Mouse (Mus musculus): ENCODE results near the gene Nipbl. TPM values are rescaled to one million over a fixed set of nuclear protein-coding genes. Genes with fewer than 3 reads are reported as not detected.

The Nipbl gene
- polyA plus RNA-seq, 1 experiment from 2014 or later: 5.7 TPM

DNA sequence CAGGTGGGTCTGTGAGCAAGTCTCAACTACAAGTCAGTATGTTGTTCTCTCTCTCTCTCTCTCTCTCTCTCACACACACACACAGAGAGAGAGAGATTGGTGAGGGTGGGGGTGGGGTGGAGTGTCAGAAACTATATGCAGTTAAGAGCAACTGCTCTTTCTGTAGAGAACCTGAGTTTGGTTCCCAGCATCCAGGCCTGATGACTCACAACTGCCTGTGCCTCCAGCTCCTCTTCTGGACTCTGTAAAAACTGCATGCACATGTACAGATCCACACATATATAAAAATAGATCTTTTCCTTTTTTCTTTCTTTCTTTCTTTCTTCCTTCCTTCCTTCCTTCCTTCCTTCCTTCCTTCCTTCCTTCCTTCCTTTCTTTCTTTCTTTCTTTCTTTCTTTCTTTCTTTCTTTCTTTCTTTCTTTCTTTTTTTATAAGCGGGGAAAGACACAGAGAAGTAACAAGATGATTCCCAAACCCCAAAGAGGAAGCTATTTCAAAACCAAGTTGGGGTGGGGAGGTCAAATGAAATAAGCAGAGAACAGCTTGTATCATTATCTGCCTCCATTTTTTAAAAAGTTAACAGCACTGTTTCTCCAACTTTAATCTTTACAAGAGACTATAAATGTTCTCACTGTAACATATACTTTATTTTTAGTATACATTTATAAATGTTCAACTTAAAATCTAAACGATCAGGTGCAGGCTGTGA is 10.9 kb downstream of the Nipbl start:
- peaks cover 9% of the 10 kb centered on the region for H3K4me1 ChIP-seq (ENCODE audit: insufficient read depth)
- no peaks in the 10 kb centered on the region for H3K27me3 ChIP-seq (ENCODE audit: insufficient read depth, low read length)
- H3K4me3 ChIP-seq (ENCODE audit: low read depth, low read length): no peak overlapping the region
- ATAC-seq (no peak), DNase-seq (no peak)
- no peaks in the 10 kb centered on the region for H3K36me3 ChIP-seq (replicated peaks; ENCODE audit: insufficient read depth, low read length)
- H3K4me2 ChIP-seq (ENCODE audit: low read depth, low read length): no peak overlapping the region
- WGBS (ENCODE audit: insufficient replicate concordance): 55% methylated on average over 2 of the region's 2 CpGs
- no peak overlapping the region for H3K9ac ChIP-seq (replicated peaks)
- no peak overlapping the region for H3K27ac ChIP-seq (ENCODE audit: low read depth)
- TF ChIP-seq EP300 (IDR thresholded peaks at IDR 0.05; ENCODE audit: low read depth) (no peak), CTCF (IDR thresholded peaks at IDR 0.05; ENCODE audit: low read depth) (0 out of 2 replicates have a peak, but pooled peaks have one; percentile 11)
- H3K9me3 ChIP-seq (ENCODE audit: low read length): no peaks in the 10 kb centered on the region

DNA sequence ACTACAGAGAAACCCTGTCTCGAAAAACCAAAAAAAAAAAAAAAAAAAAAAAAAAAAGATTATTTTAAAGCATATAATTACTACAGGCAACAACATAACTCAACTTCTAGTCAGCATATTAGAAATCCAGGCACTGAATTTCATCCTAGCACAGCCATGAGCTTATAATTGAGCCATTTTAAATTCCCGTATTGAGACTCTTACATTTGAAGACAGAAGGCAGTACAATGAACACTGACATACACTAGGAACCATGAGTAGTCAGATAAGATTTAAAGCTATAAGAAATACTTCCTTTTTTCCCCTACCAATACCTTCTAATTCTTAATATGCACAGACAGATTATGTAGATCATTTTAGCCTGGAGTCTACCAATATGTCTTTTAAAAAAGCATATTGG is 11.7 kb downstream of the Nipbl start:
- 76% methylated on average over 2 of the region's 2 CpGs for WGBS (ENCODE audit: insufficient replicate concordance)
- DNase-seq (no peak), ATAC-seq (no peak)
- Histone ChIP-seq H3K4me3 (ENCODE audit: low read depth, low read length) (no peak overlapping the region), H3K9ac (replicated peaks) (no peak overlapping the region), H3K36me3 (replicated peaks; ENCODE audit: insufficient read depth, low read length) (no peaks in the 10 kb centered on the region), H3K27ac (ENCODE audit: low read depth) (no peak overlapping the region), H3K4me2 (ENCODE audit: low read depth, low read length) (no peak overlapping the region), H3K4me1 (ENCODE audit: insufficient read depth) (peaks cover 9% of the 10 kb centered on the region), H3K27me3 (ENCODE audit: insufficient read depth, low read length) (no peaks in the 10 kb centered on the region), H3K9me3 (ENCODE audit: low read length) (no peaks in the 10 kb centered on the region)
- TF ChIP-seq EP300 (IDR thresholded peaks at IDR 0.05; ENCODE audit: low read depth) (no peak), CTCF (IDR thresholded peaks at IDR 0.05; ENCODE audit: low read depth) (no peak)

DNA sequence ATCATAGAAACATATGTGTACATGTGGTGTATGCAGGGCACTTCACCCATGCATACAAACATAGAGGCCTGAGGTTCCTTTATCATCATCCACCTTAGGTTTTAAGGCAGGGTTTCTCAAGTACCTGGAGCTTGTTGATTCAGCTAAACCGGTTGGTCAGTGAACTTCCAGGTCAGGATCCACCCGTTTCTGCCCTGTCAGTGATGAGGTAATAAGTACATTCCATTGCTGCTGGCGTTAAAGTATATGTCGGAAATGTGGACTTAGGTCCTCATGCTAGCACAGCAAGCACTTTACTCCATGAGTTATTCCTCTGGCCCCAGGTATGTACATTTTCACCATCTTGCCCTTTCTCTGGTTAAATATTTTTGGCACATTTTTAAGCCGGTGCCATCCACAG is 14.8 kb downstream of the Nipbl start:
- DNase-seq (no peak), ATAC-seq (peak; percentile 78)
- no peak overlapping the region for H3K27ac ChIP-seq (ENCODE audit: low read depth)
- H3K27me3 ChIP-seq (ENCODE audit: insufficient read depth, low read length): no peaks in the 10 kb centered on the region
- no peak overlapping the region for H3K9ac ChIP-seq (replicated peaks)
- no peak overlapping the region for H3K4me3 ChIP-seq (ENCODE audit: low read depth, low read length)
- 69% methylated on average over 5 of the region's 5 CpGs for WGBS (ENCODE audit: insufficient replicate concordance)
- H3K4me1 ChIP-seq (ENCODE audit: insufficient read depth): peaks cover 9% of the 10 kb centered on the region
- TF ChIP-seq EP300 (IDR thresholded peaks at IDR 0.05; ENCODE audit: low read depth): 0 out of 2 replicates have a peak, but pooled peaks have one; percentile 10
- no peak for TF ChIP-seq CTCF (IDR thresholded peaks at IDR 0.05; ENCODE audit: low read depth)
- H3K4me2 ChIP-seq (ENCODE audit: low read depth, low read length): no peak overlapping the region
- H3K36me3 ChIP-seq (replicated peaks; ENCODE audit: insufficient read depth, low read length): no peaks in the 10 kb centered on the region
- no peaks in the 10 kb centered on the region for H3K9me3 ChIP-seq (ENCODE audit: low read length)

DNA sequence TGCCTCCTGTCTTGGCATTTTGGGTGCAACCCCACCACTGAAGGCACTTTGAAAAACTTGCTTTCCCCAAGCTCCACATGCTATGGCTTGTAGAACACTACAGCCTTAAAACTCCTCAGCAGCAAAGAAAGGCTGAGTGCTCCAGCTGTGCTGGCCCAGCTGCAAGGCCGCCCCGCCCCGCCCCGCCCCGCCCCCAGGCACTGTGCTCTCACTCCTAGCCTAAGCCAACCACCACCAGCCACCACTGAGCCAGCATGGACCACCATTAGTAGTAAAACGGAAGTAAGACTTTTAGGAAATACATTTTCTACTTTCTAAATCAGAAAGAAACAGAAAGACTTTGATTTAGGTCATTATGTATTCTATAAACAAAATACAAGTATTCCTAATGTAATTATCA is 23.4 kb downstream of the Nipbl start:
- no peak overlapping the region for H3K9ac ChIP-seq (replicated peaks)
- 31% methylated on average over 6 of the region's 6 CpGs for WGBS (ENCODE audit: insufficient replicate concordance)
- peak; percentile 44 for DNase-seq
- H3K27ac ChIP-seq (ENCODE audit: low read depth): no peak overlapping the region
- no peaks in the 10 kb centered on the region for H3K9me3 ChIP-seq (ENCODE audit: low read length)
- H3K4me1 ChIP-seq (ENCODE audit: insufficient read depth): peaks cover 8% of the 10 kb centered on the region
- no peak overlapping the region for H3K4me2 ChIP-seq (ENCODE audit: low read depth, low read length)
- H3K36me3 ChIP-seq (replicated peaks; ENCODE audit: insufficient read depth, low read length): no peaks in the 10 kb centered on the region
- TF ChIP-seq EP300 (IDR thresholded peaks at IDR 0.05; ENCODE audit: low read depth) (no peak), CTCF (IDR thresholded peaks at IDR 0.05; ENCODE audit: low read depth) (no peak)
- ATAC-seq: peak; percentile 48
- no peaks in the 10 kb centered on the region for H3K27me3 ChIP-seq (ENCODE audit: insufficient read depth, low read length)
- no peak overlapping the region for H3K4me3 ChIP-seq (ENCODE audit: low read depth, low read length)

DNA sequence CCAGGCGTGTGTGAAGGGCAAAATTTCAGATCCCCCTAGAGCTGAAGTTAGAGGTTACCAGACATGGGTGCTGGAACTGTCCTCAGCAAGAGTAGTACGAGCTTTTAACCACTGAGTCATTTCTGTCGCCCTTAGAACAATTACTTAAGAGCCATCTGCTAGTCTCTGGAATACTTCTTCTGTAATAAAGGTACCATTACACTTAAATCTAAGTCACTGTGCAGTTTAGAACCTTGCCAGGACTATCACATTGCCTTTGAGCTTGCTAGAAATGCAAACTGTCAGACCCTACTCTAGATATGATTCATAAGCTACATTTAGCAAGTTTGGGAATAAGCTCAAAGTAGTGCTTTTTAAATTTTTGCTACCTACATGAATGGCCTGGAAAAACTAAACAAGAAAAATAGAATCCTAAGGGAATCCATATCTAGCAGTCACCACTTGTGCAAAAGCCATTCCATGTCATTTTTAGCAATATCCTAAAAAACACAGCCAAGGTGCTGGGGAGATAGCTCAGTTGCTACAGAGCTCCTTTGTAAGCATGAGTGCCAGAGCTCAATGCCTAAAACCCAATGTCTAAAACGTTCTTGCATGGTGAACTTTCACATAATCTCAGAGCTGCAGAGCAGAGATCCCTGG is 27.6 kb downstream of the Nipbl start:
- no peak overlapping the region for H3K27ac ChIP-seq (ENCODE audit: low read depth)
- peaks cover 19% of the 10 kb centered on the region for H3K4me1 ChIP-seq (ENCODE audit: insufficient read depth)
- no peak for TF ChIP-seq EP300 (IDR thresholded peaks at IDR 0.05; ENCODE audit: low read depth)
- no peak for ATAC-seq
- H3K9me3 ChIP-seq (ENCODE audit: low read length): no peaks in the 10 kb centered on the region
- DNase-seq: no peak
- no peaks in the 10 kb centered on the region for H3K27me3 ChIP-seq (ENCODE audit: insufficient read depth, low read length)
- H3K36me3 ChIP-seq (replicated peaks; ENCODE audit: insufficient read depth, low read length): no peaks in the 10 kb centered on the region
- H3K4me2 ChIP-seq (ENCODE audit: low read depth, low read length): no peak overlapping the region
- H3K4me3 ChIP-seq (ENCODE audit: low read depth, low read length): no peak overlapping the region
- 66% methylated on average over 4 of the region's 4 CpGs for WGBS (ENCODE audit: insufficient replicate concordance)
- H3K9ac ChIP-seq (replicated peaks): no peak overlapping the region

DNA sequence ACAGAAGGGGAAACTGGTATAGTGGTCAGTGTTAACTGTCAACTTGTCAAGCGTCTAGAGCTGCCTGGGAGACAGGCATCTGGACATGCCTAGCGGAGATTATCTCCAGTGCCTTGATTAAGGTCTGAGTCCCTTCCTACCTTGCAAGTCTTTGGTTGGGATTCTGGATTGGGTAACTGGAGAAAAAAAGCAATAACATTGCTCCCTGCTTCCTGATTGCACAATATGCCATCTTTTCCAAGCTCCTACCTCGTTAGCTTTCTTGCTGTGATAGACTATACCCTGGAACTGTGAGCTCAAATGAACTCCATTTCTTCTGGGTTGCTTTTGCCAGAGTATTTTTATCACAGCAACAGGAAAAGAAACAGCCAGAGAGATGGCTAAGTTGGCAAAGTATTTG is 30.9 kb downstream of the Nipbl start:
- no peak for DNase-seq
- H3K9me3 ChIP-seq (ENCODE audit: low read length): no peaks in the 10 kb centered on the region
- H3K36me3 ChIP-seq (replicated peaks; ENCODE audit: insufficient read depth, low read length): no peaks in the 10 kb centered on the region
- H3K27me3 ChIP-seq (ENCODE audit: insufficient read depth, low read length): no peaks in the 10 kb centered on the region
- 49% methylated on average over 3 of the region's 3 CpGs for WGBS (ENCODE audit: insufficient replicate concordance)
- no peak overlapping the region for H3K27ac ChIP-seq (ENCODE audit: low read depth)
- no peak for ATAC-seq
- H3K4me1 ChIP-seq (ENCODE audit: insufficient read depth): peaks cover 17% of the 10 kb centered on the region
- H3K9ac ChIP-seq (replicated peaks): no peak overlapping the region
- H3K4me2 ChIP-seq (ENCODE audit: low read depth, low read length): no peak overlapping the region
- TF ChIP-seq CTCF (IDR thresholded peaks at IDR 0.05; ENCODE audit: low read depth) (no peak), EP300 (IDR thresholded peaks at IDR 0.05; ENCODE audit: low read depth) (no peak)
- H3K4me3 ChIP-seq (ENCODE audit: low read depth, low read length): no peak overlapping the region
